Mouse (Mus musculus) limb, embryonic 15.5 days (tissue): ENCODE data around the gene Tlk2. TPM values are rescaled to one million over a fixed set of nuclear protein-coding genes. Genes with fewer than 3 reads are reported as not detected.

ENCODE experiments used
- ATAC-seq: fragments of 200-750 bp; cut with Nextera tagmentation; 2 replicates; pipeline ENCODE4 v1.8.0; 2017; ENCODE audit warnings: low read depth, moderate TSS enrichment; ENCODE audit not compliant: insufficient number of reproducible peaks, low FRiP score, low TSS enrichment
- H3K27ac ChIP-seq: fragments of 300-500 bp; sonication (generic); 2 replicates; pipeline ENCODE4 v1.5.1; 2015; ENCODE audit warnings: moderate library complexity, mild to moderate bottlenecking, inconsistent platforms
- H3K27me3 ChIP-seq: fragments of 300-500 bp; sonication (generic); 2 replicates; pipeline ENCODE4 v1.6.1; 2015; ENCODE audit warnings: inconsistent platforms
- H3K36me3 ChIP-seq: fragments of 300-500 bp; sonication (generic); 2 replicates; pipeline ENCODE4 v1.6.1; 2015; ENCODE audit warnings: inconsistent platforms
- H3K4me1 ChIP-seq: fragments of 300-500 bp; sonication (generic); 2 replicates; pipeline ENCODE4 v1.6.1; 2015; ENCODE audit warnings: inconsistent platforms
- H3K4me2 ChIP-seq: fragments of 300-500 bp; sonication (generic); 2 replicates; pipeline ENCODE4 v1.6.1; 2015; ENCODE audit warnings: mild to moderate bottlenecking, inconsistent platforms
- H3K4me3 ChIP-seq: fragments of 300-500 bp; sonication (generic); 2 replicates; pipeline ENCODE4 v1.5.1; 2015; ENCODE audit warnings: mild to moderate bottlenecking, inconsistent platforms
- H3K9ac ChIP-seq: fragments of 300-500 bp; sonication (generic); 2 replicates; pipeline ENCODE4 v1.6.1; 2015; ENCODE audit warnings: inconsistent platforms
- H3K9me3 ChIP-seq: fragments of 300-500 bp; sonication (generic); 2 replicates; pipeline ENCODE4 v1.6.1; 2016; ENCODE audit warnings: inconsistent platforms
- WGBS: fragments of 180-500 bp; shearing (Covaris S2); methylation state at CpG from one replicate; pipeline ENCODE4 v1.1.7; 2015; 5-methylcytosine and 5-hydroxymethylcytosine counted together
- polyA plus RNA-seq: library from polyadenylated mRNA; unstranded; fragments of >200 nt; fragmentation: Nextera tagmentation; extraction: Ambion mirVana; gene quantifications from 2 replicates; pipeline ENCODE4 v1.2.1, GENCODE M21; 2015

Gene Tlk2
- polyA plus RNA-seq, 1 experiment from 2014 or later, result 16.3 TPM

- Histone ChIP-seq H3K9ac (no peak overlapping the region), H3K4me1 (0 out of 2 replicates have a peak, but pooled peaks cover 2% of the 10 kb centered on the region), H3K36me3 (no peaks in the 10 kb centered on the region), H3K27me3 (0 out of 2 replicates have a peak, but pooled peaks cover 3% of the 10 kb centered on the region), H3K9me3 (no peaks in the 10 kb centered on the region), H3K4me2 (no peak overlapping the region), H3K27ac (no peak overlapping the region), H3K4me3 (no peak overlapping the region)
- no peak for ATAC-seq
- 89% methylated on average over 10 of the region's 10 CpGs for WGBS
Observed at GRCm38 (mm10) chr11:105166780-105167179, 11.8 kb upstream of the Tlk2 start.

- 84% methylated on average over 4 of the region's 4 CpGs for WGBS
- Histone ChIP-seq H3K4me3 (peak overlapping the region; percentile 93), H3K27ac (no peak overlapping the region), H3K4me1 (peaks cover 14% of the 10 kb centered on the region), H3K9ac (no peak overlapping the region), H3K27me3 (no peaks in the 10 kb centered on the region), H3K4me2 (peak overlapping the region; percentile 82; the same call in 1 of the 2 replicates), H3K9me3 (no peaks in the 10 kb centered on the region), H3K36me3 (peaks cover 6% of the 10 kb centered on the region)
- ATAC-seq, result no peak
Observed at GRCm38 (mm10) chr11:105179523-105179922, 916 bp downstream of the Tlk2 start.

- Histone ChIP-seq H3K9ac (peak overlapping the region; percentile 82), H3K27ac (peak overlapping the region; percentile 97)
Observed at GRCm38 (mm10) chr11:105180471-105181091, 2.0 kb downstream of the Tlk2 start.

GRCm38 (mm10) chr11:105181126-105181637 is 2.6 kb downstream of the Tlk2 start:
- H3K4me1 ChIP-seq, result peaks cover 14% of the 10 kb centered on the region
- H3K27me3 ChIP-seq, result no peaks in the 10 kb centered on the region
- peak overlapping the region; percentile 93 for H3K4me3 ChIP-seq
- H3K27ac ChIP-seq, result peak overlapping the region; percentile 97
- peaks cover 19% of the 10 kb centered on the region for H3K36me3 ChIP-seq
- H3K9ac ChIP-seq, result peak overlapping the region; percentile 98
- no peaks in the 10 kb centered on the region for H3K9me3 ChIP-seq
- ATAC-seq, result peak; percentile 95
- 0% methylated on average over 29 of the region's 60 CpGs for WGBS
- H3K4me2 ChIP-seq, result peak overlapping the region; percentile 82

More at GRCm38 (mm10) chr11:105180471-105181091, 2.0 kb downstream of the Tlk2 start:
- WGBS, result under 1% methylated on average over 35 of the region's 35 CpGs
- Histone ChIP-seq H3K27me3 (no peaks in the 10 kb centered on the region), H3K4me3 (peak overlapping the region; percentile 93), H3K4me1 (peaks cover 14% of the 10 kb centered on the region), H3K4me2 (peak overlapping the region; percentile 82), H3K9me3 (no peaks in the 10 kb centered on the region), H3K36me3 (peaks cover 13% of the 10 kb centered on the region)
- peak; percentile 36 for ATAC-seq

- under 1% methylated on average over 60 of the region's 89 CpGs for WGBS
- H3K36me3 ChIP-seq, result peaks cover 19% of the 10 kb centered on the region
Observed at GRCm38 (mm10) chr11:105181689-105182460, 3.3 kb downstream of the Tlk2 start.

GRCm38 (mm10) chr11:105182461-105182855 is 3.9 kb downstream of the Tlk2 start:
- no peak for ATAC-seq
- H3K4me1 ChIP-seq, result peaks cover 14% of the 10 kb centered on the region
- no peaks in the 10 kb centered on the region for H3K9me3 ChIP-seq
- peak overlapping the region; percentile 98 for H3K9ac ChIP-seq
- WGBS, result 2% methylated on average over 4 of the region's 4 CpGs
- H3K27ac ChIP-seq, result peak overlapping the region; percentile 97
- peaks cover 19% of the 10 kb centered on the region for H3K36me3 ChIP-seq
- no peaks in the 10 kb centered on the region for H3K27me3 ChIP-seq
- peak overlapping the region; percentile 93 for H3K4me3 ChIP-seq
- H3K4me2 ChIP-seq, result peak overlapping the region; percentile 47

More at GRCm38 (mm10) chr11:105181689-105182460, 3.3 kb downstream of the Tlk2 start:
- Histone ChIP-seq H3K27ac (peak overlapping the region; percentile 97), H3K4me2 (peak overlapping the region; percentile 47), H3K9ac (peak overlapping the region; percentile 98), H3K4me3 (peak overlapping the region; percentile 93), H3K9me3 (no peaks in the 10 kb centered on the region), H3K4me1 (peaks cover 14% of the 10 kb centered on the region), H3K27me3 (no peaks in the 10 kb centered on the region)
- peak; percentile 7; the same call in 1 of the 2 replicates for ATAC-seq

GRCm38 (mm10) chr11:105184678-105185077 is 6.1 kb downstream of the Tlk2 start:
- H3K4me1 ChIP-seq, result peaks cover 13% of the 10 kb centered on the region
- H3K27ac ChIP-seq, result no peak overlapping the region
- H3K9ac ChIP-seq, result no peak overlapping the region
- 90% methylated on average over 3 of the region's 3 CpGs for WGBS
- no peaks in the 10 kb centered on the region for H3K27me3 ChIP-seq
- no peak for ATAC-seq
- H3K36me3 ChIP-seq, result peaks cover 22% of the 10 kb centered on the region
- no peak overlapping the region for H3K4me3 ChIP-seq
- no peak overlapping the region for H3K4me2 ChIP-seq
- H3K9me3 ChIP-seq, result no peaks in the 10 kb centered on the region

GRCm38 (mm10) chr11:105192186-105192585 is 13.6 kb downstream of the Tlk2 start:
- Histone ChIP-seq H3K27ac (no peak overlapping the region), H3K36me3 (peaks cover 23% of the 10 kb centered on the region), H3K9ac (no peak overlapping the region), H3K4me2 (no peak overlapping the region), H3K4me3 (no peak overlapping the region), H3K27me3 (no peaks in the 10 kb centered on the region), H3K4me1 (no peaks in the 10 kb centered on the region), H3K9me3 (no peaks in the 10 kb centered on the region)
- no peak for ATAC-seq
- WGBS, result 86% methylated on average over 3 of the region's 3 CpGs

GRCm38 (mm10) chr11:105196893-105197662 is 18.5 kb downstream of the Tlk2 start:
- Histone ChIP-seq H3K4me2 (no peak overlapping the region), H3K36me3 (peaks cover 20% of the 10 kb centered on the region), H3K4me1 (no peaks in the 10 kb centered on the region), H3K27me3 (no peaks in the 10 kb centered on the region), H3K9ac (no peak overlapping the region), H3K4me3 (no peak overlapping the region), H3K27ac (no peak overlapping the region), H3K9me3 (no peaks in the 10 kb centered on the region)
- no peak for ATAC-seq
- WGBS, result 84% methylated on average over 4 of the region's 4 CpGs

- WGBS, result 52% methylated on average over 3 of the region's 3 CpGs
- Histone ChIP-seq H3K36me3 (peaks cover 6% of the 10 kb centered on the region; the same call in 1 of the 2 replicates), H3K27ac (no peak overlapping the region), H3K9ac (no peak overlapping the region), H3K27me3 (no peaks in the 10 kb centered on the region), H3K4me2 (no peak overlapping the region), H3K9me3 (no peaks in the 10 kb centered on the region), H3K4me1 (0 out of 2 replicates have a peak, but pooled peaks cover 3% of the 10 kb centered on the region), H3K4me3 (no peak overlapping the region)
- ATAC-seq, result no peak
Observed at GRCm38 (mm10) chr11:105202403-105202802, 23.8 kb downstream of the Tlk2 start.

GRCm38 (mm10) chr11:105210007-105210406 is 31.4 kb downstream of the Tlk2 start:
- H3K9me3 ChIP-seq, result no peaks in the 10 kb centered on the region
- H3K36me3 ChIP-seq, result peaks cover 18% of the 10 kb centered on the region
- no peak overlapping the region for H3K4me2 ChIP-seq
- no peak overlapping the region for H3K4me3 ChIP-seq
- H3K27me3 ChIP-seq, result no peaks in the 10 kb centered on the region
- no peaks in the 10 kb centered on the region for H3K4me1 ChIP-seq
- WGBS, result 74% methylated on average over 1 of the region's 1 CpGs
- ATAC-seq, result no peak
- H3K27ac ChIP-seq, result no peak overlapping the region
- H3K9ac ChIP-seq, result no peak overlapping the region
